Mouse (Mus musculus) frontal cortex, postnatal 14 days (tissue): Measurements from ENCODE around the gene Gab2.

Experiments
- DNase-seq, 2 experiments: peaks; one replicate each; pipeline ENCODE4 v3.0.0; 2022; ENCODE audit warnings: low spot score in 2 of 2

Gab2 gene

DNA sequence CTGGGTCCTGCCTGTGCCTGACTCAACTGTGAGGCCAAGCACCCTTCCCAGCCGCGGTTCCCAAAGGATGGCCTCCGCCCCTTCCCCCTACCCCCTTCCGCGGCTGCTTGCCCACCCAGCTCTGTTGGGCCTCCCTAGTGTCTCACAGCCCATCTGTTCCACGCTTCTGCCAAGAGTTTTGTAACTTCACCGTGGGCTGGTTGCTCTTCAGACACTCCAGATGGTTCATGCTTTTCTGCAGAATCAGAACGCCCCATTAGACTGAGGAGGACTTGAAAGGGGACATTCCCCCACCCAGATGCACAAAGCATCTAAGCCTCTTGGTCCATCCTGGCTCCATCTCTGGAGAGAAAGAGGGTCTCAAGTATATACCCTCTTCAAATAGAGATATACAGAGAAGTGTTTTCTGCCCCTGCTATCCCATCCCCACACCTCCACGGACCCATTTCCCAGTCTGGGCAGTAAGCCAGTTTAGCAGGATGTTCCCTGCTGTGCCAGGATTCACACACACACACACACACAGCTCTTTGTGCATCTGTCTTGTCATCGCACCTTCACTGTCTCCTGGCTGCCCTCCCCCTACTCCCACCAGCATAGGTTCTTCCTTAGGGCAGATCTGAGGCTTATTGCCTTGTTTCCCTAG lies 264.0 kb downstream of the Gab2 start:
- peak; percentile 63 to 71 for DNase-seq

DNA sequence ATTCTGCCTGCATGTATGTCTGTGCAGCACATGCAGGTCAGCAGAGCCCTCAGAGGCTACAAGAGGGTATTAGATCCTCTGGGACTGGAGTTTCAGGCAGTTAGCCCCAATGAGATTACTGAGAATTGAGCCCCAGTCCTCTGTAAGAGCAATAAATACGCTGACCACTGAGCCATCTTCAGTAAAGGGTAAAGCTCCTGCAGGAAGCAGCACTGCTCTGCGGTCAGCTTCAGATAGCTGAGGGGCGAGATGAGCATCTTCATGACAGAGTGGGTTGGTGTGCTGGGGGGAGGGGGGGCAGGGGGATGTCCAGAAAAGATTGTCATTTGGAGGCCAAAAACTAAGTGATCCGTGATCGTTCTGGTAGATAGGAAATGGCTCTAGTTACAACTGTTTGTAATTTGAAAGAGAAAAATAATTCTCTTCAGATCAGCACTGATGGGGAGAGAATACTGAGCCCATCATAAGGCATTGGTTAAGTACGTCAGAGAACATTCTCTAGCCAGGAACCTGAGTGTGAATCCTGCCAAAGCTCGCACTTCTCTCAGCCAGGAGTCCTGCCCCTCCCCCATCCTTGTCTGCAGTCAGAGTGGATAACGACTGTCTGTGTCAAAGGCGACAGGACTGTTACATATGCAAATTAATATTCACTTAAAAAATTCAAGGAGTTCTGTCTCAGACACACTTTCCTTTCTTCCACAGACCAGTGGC lies 264.9 kb downstream of the Gab2 start:
- no peak for DNase-seq

DNA sequence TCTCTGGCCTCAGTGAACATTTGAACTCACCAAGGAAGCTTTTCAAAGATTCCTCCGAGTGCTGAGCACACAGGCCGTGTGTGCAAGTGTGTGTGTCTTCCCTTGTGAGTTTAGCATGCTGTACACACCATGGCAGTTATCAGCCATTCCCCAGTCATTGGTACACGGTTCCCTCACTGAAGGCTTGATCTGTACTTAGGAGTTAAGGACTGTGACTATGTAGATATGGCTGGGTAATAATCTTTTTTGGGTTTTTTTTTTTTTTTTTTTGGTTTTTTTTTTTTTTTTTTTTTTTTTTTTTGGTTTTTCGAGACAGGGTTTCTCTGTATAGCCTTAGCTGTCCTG lies 265.4 kb downstream of the Gab2 start:
- DNase-seq = no peak

DNA sequence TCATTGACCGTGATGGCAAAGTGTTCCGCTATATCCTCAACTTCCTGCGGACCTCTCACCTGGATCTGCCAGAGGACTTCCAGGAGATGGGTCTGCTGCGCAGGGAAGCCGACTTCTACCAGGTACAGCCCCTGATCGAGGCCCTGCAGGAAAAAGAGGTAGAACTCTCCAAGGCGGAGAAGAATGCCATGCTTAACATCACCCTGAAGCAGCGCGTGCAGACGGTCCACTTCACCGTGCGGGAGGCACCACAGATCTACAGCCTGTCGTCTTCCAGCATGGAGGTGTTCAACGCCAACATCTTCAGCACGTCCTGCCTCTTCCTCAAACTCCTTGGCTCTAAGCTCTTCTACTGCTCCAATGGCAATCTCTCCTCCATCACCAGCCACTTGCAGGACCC lies 266.1 kb downstream of the Gab2 start:
- no peak for DNase-seq

DNA sequence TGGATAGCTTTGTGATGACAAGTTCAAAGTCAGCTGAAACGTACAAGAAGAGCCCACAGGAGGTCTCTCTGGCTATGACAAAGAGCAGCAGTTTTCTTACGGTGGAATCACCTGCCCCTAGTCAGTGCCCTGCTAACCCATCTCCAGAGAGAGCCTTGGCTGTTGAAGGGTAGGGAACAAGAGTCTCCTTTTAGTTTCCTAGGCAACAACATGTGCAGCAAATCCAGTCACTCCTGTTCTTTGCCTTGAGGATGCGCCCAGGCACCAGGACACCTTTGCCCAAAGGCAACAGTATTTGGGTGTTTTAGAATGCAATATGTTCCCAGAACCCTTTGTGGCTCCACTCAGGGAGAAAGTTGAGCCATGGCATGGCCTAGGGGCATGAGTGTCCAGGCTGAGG lies 266.9 kb downstream of the Gab2 start:
- no peak for DNase-seq

DNA sequence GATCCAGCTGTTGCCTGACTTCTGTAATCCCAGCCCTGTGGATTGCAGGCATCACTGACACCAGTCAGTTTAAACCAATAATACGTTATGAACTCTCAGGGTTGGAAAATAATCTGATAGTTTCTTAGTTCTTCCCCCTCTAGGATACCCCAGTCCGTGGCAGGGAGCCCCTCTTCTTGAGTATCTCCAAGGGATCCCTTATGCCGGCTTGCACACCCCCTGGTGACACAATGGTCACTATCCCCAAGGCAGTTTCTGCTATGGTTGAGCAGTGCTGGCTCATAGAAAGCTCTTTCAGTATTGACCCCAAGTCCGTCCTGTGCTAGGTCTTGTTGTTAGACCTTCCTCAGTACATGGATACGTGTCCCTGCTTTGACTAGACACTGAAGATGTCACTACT lies 267.4 kb downstream of the Gab2 start:
- DNase-seq = no peak

DNA sequence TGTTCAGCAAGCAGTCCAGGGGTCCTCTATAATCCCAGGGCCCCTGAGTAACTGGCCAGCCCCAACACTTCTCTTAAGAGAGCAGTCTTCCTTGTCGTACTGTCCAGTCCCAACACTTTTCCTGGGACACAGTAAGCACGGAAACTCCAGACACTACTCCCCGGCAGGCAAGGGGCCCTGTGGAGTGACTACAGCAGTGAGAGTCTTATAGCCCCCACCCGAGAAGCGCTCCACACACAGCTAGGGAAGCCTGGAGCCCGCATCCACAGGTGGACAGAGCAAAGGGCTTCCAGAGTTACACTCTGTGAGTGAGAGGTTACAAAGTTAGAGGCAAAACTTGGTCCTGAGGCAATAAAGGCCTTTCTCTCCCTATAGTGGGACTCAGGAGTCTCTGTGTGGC lies 268.1 kb downstream of the Gab2 start:
- no peak for DNase-seq

DNA sequence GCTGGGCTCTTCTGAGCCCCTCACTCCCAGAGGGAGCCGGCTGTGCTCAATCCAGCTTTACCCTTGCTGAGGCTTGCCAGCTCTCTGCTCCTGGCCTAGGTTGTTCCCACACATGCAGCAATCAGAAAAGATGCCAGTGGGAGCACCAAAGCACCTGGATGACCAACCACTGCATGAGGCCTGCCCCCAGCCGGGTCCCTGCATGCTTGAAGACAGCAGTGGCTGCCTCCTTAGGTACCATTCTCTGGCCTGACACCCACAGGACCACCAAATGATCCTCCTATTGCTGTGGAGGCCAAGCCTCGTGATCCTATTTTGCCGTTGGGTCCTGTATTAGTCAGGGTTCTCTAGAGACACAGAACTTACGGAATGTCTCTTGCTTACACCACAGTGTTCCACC lies 269.5 kb downstream of the Gab2 start:
- DNase-seq = no peak

DNA sequence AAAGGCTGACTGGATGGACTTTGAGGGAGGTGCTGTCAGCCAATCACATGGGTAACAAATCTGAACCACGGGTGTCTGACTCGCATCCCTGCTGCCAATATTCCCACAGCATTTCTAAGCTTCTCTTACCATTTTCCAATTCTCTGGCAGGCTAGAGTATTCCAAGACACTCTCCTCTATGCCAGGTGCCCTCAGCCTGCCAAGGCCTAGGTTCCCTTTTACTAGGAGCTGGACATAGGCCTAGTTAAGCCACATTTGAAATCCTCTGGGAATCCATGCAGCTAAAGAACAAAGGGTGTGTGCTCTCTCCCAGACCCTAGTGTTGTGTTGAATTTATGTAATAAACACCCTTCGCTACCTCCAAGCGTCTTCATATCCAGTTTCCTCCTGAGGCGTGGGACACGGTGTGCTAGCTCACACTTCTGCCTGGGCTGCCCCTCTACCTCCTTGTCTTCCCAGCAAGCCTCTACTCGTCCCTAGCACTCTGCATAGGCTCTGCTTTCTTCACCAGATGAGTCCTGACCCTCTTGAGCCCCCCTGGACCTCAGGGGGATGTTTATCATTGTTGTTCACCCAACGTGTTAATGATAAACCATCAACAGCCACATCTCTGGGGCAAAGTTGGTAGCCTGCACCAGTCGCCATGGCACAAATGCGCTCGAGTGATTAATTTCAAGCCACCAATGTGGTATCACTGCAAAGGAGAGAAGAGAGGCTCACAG lies 270.6 kb downstream of the Gab2 start:
- no peak for DNase-seq

DNA sequence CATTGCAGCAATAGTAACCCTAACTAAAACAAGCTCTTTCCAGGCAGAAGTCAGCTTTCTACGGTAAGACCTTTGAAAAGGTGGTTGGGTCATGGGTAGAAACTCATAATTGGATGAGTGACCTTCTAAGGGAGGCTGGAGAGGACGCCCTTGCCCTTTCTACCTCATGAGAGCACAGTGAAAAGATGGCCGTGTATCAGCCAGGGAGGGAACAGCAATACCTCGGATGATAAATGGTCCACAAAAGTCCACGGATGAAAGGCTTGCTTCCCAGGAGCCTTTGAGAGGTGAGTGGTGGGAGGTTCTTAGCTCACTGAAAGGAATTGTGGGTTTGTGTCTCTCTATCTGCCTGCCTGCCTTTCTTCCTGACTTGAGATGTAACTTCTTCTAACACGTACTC lies 272.0 kb downstream of the Gab2 start:
- DNase-seq = no peak

DNA sequence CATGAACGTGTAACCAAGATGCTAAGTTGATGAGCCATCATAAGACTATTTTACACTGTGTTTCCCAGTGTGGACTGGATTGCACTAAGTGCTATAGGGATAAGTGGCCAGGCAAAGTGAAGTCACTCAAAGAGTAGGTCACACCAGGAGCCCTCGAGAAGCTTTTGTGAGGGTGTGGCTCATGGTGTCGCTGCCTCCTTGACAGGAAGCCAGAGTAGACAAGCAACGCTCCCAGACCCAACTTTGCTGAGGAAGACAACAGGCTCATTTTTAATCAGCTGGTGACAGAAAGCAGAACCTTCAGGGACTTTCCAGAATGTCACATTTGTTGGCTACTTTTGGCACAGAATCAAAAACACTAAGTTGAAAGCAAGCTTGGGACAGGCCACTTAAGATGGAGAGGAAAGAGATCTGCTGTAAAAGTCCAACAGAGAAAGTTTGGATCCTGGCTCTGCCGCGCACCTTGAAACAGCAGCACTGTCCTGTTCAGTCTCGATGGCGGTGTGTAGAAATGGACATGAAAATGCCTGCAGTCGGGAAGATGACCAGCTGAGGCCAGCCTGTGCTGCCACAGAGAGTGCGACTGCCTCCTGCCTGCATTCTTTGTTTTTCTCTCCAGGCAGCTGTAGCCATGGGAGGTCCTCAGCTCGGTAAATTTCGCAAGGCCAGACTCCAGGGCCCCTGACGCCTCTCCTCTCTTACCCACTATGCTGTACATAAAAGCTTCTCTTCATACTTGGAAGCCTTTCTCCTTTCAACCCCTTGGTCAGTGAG lies 273.9 kb downstream of the Gab2 start:
- DNase-seq = no peak

DNA sequence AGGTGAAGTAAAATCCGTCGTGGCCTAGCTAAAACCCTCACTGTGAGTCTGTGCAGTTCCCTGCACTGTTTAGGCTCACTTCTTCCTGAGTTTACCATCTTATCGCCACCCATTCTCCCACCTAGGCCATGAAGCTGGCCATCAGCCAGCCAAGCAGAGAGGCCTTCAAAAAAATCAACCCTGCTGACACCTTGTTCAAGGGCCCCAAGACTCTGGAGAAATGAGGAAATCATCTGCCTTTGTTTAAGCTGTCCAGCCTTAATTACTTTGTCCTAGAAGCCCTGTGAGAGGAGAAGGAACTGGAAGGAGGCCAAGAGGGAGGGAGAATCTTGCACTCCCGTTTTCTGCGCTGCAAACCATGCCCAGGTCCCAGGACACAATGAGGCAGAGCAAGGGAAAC lies 274.9 kb downstream of the Gab2 start:
- DNase-seq = no peak

DNA sequence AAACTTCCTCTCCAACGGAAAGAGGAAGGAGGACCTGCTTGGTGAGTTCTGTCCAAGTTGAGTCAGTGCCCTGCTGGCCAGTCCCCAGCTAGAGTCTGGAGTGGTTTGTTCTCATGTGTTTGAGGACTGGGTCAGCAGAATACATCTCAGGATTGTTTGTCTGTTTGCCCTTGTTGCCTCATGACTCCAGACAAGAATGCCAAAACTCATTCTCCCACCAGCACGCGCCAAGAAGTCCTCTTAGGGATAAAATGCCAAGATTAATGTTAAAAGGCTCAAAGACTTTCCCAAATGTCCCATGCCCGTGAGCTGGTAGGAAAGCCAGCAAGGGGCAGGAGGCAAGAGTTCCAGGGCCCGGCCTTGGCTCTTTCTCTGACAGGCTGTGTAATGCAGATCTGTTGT lies 275.5 kb downstream of the Gab2 start:
- DNase-seq = no peak

DNA sequence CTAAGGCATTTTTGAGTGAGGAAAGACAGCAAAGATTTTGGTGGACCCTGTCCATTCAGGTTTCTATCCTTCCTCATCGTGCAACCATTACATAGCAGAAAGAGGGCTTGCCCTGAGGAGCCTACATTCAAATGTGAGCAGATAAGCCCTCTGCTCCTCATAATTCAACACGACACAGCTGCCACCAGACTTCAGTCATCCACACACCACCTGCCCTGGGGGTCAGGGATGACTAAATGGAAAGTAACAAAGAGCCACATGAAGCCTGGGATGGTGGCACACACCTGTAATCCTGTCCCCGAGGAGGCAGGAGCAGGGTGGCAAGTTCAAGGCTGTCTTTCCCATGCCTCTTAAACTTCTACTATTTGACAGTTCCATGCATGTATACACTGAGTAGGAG lies 276.5 kb downstream of the Gab2 start:
- DNase-seq = no peak

DNA sequence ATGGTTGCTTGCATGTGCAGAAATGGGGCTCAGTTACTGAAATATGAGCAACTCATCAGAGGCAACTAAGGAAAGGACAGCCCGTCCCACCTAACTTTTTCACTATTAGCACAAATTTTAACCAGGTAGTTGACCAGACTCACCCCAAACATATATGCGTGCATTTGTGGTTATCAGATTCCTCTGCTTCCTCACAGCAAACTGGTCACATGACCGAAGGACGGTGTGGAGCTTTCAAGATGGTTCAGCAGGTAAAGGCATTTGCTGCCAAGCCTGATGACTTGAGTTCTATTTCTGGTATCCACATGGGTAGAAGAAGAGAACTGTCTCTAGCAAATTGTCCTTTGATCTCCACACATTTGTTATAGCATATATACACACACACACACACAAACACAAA lies 277.0 kb downstream of the Gab2 start:
- no peak for DNase-seq
